8 mouse cellular contexts compared by ENCODE assay signal in genomic region chr9:56635121-56635497, GRCm38 (mm10).
DNase-seq lines count a peak whose midpoint lies in the region; ATAC-seq and TF ChIP-seq lines count a peak whose summit lies in the region.

No protein-coding gene starts in this region.

- peak overlapping the region; percentile 98 for H3K27ac ChIP-seq in left cerebral cortex, adult 2 months
- H3K27ac ChIP-seq in forebrain, embryonic 12.5 days: peak overlapping the region; percentile 76
- H3K27ac ChIP-seq in hindbrain, embryonic 15.5 days (replicated peaks): peak overlapping the region; percentile 95
- no peak overlapping the region for H3K27ac ChIP-seq in lung, embryonic 16.5 days (ENCODE audit: low read length)
- H3K27ac ChIP-seq in stomach, postnatal 0 days (replicated peaks): no peak overlapping the region

- no peaks in the 10 kb centered on the region for H3K36me3 ChIP-seq in forebrain, embryonic 12.5 days (replicated peaks)
- H3K36me3 ChIP-seq in hindbrain, embryonic 15.5 days: no peaks in the 10 kb centered on the region
- H3K36me3 ChIP-seq in lung, embryonic 16.5 days (ENCODE audit: control insufficient read depth, insufficient read depth, low read length): no peaks in the 10 kb centered on the region
- no peaks in the 10 kb centered on the region for H3K36me3 ChIP-seq in stomach, postnatal 0 days (ENCODE audit: control insufficient read depth, insufficient read depth, low read length)

- H3K9me3 ChIP-seq in forebrain, embryonic 12.5 days: no peaks in the 10 kb centered on the region
- no peaks in the 10 kb centered on the region for H3K9me3 ChIP-seq in hindbrain, embryonic 15.5 days
- H3K9me3 ChIP-seq in lung, embryonic 16.5 days (ENCODE audit: control insufficient read depth, low read length): no peaks in the 10 kb centered on the region
- H3K9me3 ChIP-seq in stomach, postnatal 0 days (ENCODE audit: control insufficient read depth, low read length): no peaks in the 10 kb centered on the region

- DNase-seq in left cerebral cortex, adult 2 months (ENCODE audit: extremely low spot score in 1 of 2, low spot score in 2 of 2): peak; percentile 60 to 65
- DNase-seq in left cerebral cortex, postnatal 14 days (ENCODE audit: low spot score in 2 of 2): no peak
- DNase-seq in adrenal gland, postnatal 36 days: peak; percentile 22 to 56
- DNase-seq in stomach, postnatal 0 days (ENCODE audit: low spot score): peak; percentile 45
- DNase-seq in frontal cortex, postnatal 36 days (ENCODE audit: low spot score in 2 of 2): no peak

- peak; percentile 53 for ATAC-seq in forebrain, embryonic 12.5 days (ENCODE audit: low FRiP score)
- peak; percentile 13 for ATAC-seq in hindbrain, embryonic 15.5 days (ENCODE audit: low FRiP score, low read depth)
- peak; percentile 41 for ATAC-seq in lung, embryonic 16.5 days (ENCODE audit: low read depth)
- 0 out of 2 replicates have a peak, but pooled peaks have one; percentile 4 for ATAC-seq in stomach, postnatal 0 days (ENCODE audit: low FRiP score, low TSS enrichment)

- peak overlapping the region; percentile 90 for H3K4me3 ChIP-seq in left cerebral cortex, adult 2 months
- peak overlapping the region; percentile 68 for H3K4me3 ChIP-seq in forebrain, embryonic 12.5 days (replicated peaks)
- peak overlapping the region; percentile 93 for H3K4me3 ChIP-seq in hindbrain, embryonic 15.5 days
- H3K4me3 ChIP-seq in lung, embryonic 16.5 days (ENCODE audit: low read length): peak overlapping the region; percentile 55
- peak overlapping the region; percentile 64 for H3K4me3 ChIP-seq in stomach, postnatal 0 days (ENCODE audit: low read depth, low read length)

- H3K4me2 ChIP-seq in forebrain, embryonic 12.5 days: peak overlapping the region; percentile 95
- H3K4me2 ChIP-seq in hindbrain, embryonic 15.5 days: peak overlapping the region; percentile 89
- peak overlapping the region; percentile 89 for H3K4me2 ChIP-seq in lung, embryonic 16.5 days (ENCODE audit: low read depth, low read length)
- H3K4me2 ChIP-seq in stomach, postnatal 0 days (replicated peaks; ENCODE audit: low read depth): peak overlapping the region; percentile 98

- TF ChIP-seq EP300 in stomach, postnatal 0 days (optimal IDR thresholded peaks at IDR 0.05): no peak

- H3K27me3 ChIP-seq in forebrain, embryonic 12.5 days: peaks cover 84% of the 10 kb centered on the region
- H3K27me3 ChIP-seq in hindbrain, embryonic 15.5 days: peaks cover 19% of the 10 kb centered on the region; the same call in 1 of the 2 replicates
- peaks cover 40% of the 10 kb centered on the region for H3K27me3 ChIP-seq in lung, embryonic 16.5 days (ENCODE audit: control insufficient read depth, insufficient read depth, low read depth, low read length)
- no peaks in the 10 kb centered on the region for H3K27me3 ChIP-seq in stomach, postnatal 0 days (ENCODE audit: control insufficient read depth, insufficient read depth, low read length)

- no peak for TF ChIP-seq CTCF in left cerebral cortex, adult 2 months (IDR thresholded peaks at IDR 0.05)
- no peak for TF ChIP-seq CTCF in stomach, postnatal 0 days (IDR thresholded peaks at IDR 0.05; ENCODE audit: low read depth)

- peak overlapping the region; percentile 78 for H3K9ac ChIP-seq in forebrain, embryonic 12.5 days
- peak overlapping the region; percentile 96 for H3K9ac ChIP-seq in hindbrain, embryonic 15.5 days
- H3K9ac ChIP-seq in lung, embryonic 16.5 days (ENCODE audit: low read length): peak overlapping the region; percentile 65
- H3K9ac ChIP-seq in stomach, postnatal 0 days (ENCODE audit: low read length): peak overlapping the region; percentile 70

- 0% methylated on average over 40 of the region's 40 CpGs for WGBS in forebrain, embryonic 12.5 days
- under 1% methylated on average over 37 of the region's 40 CpGs for WGBS in hindbrain, embryonic 15.5 days
- WGBS in lung, embryonic 16.5 days: 1% methylated on average over 27 of the region's 40 CpGs
- 1% methylated on average over 28 of the region's 40 CpGs for WGBS in stomach, postnatal 0 days

- intact Hi-C loops in left cerebral cortex, adult 2 months (cut with DNase I): no loop called here
- intact Hi-C loops in left cerebral cortex, postnatal 14 days (cut with DNase I): loop anchor here (5.0 kb wide), 1 partner anchor 52 kb away; no protein-coding TSS in a partner anchor

- peaks cover 27% of the 10 kb centered on the region for H3K4me1 ChIP-seq in forebrain, embryonic 12.5 days
- H3K4me1 ChIP-seq in hindbrain, embryonic 15.5 days (replicated peaks): peaks cover 65% of the 10 kb centered on the region
- H3K4me1 ChIP-seq in lung, embryonic 16.5 days (replicated peaks; ENCODE audit: control insufficient read depth, insufficient read depth, low read length): peaks cover 21% of the 10 kb centered on the region
- H3K4me1 ChIP-seq in stomach, postnatal 0 days (replicated peaks; ENCODE audit: control insufficient read depth, insufficient read depth): no peaks in the 10 kb centered on the region

Comparison
In these comparisons a context has a peak if more than half of its experiments do, and no peak if none do; other contexts are left out.
1. DNase-seq: peak in left cerebral cortex, adult 2 months (2 of 2), adrenal gland, postnatal 36 days (2 of 2) and stomach, postnatal 0 days (single experiment); none in left cerebral cortex, postnatal 14 days (0 of 2) and frontal cortex, postnatal 36 days (0 of 2).
2. H3K27ac ChIP-seq: peak in left cerebral cortex, adult 2 months (single experiment), forebrain, embryonic 12.5 days (single experiment) and hindbrain, embryonic 15.5 days (single experiment); none in lung, embryonic 16.5 days (single experiment) and stomach, postnatal 0 days (single experiment).
3. Peak in every context shown above with its lines, with median percentiles within 50 percentile points of each other: H3K4me3 ChIP-seq, ATAC-seq, H3K4me2 ChIP-seq and H3K9ac ChIP-seq.